Mouse (Mus musculus) liver, embryonic 14.5 days (tissue): ENCODE data around the gene Npm1.

Experiments used
- CTCF ChIP-seq: IDR thresholded peaks from 2 replicates; pipeline ENCODE4 v1.5.1; 2016; ENCODE audit warnings: antibody characterized with exemption, low read depth, control low read depth
- EP300 ChIP-seq: IDR thresholded peaks from 2 replicates; pipeline ENCODE4 v1.6.1; 2016; ENCODE audit warnings: antibody characterized with exemption, low read depth

GRCm38 (mm10) chr11:33110111-33110510, 52.9 kb downstream of the Npm1 start:
- TF ChIP-seq CTCF = no peak
- TF ChIP-seq EP300 = no peak
